Mouse (Mus musculus): Measurements from ENCODE around the gene Chdh. TPM values are rescaled to one million over a fixed set of nuclear protein-coding genes. Genes with fewer than 3 reads are reported as not detected.

The Chdh gene
- polyA plus RNA-seq, 1 experiment = not detected

DNA sequence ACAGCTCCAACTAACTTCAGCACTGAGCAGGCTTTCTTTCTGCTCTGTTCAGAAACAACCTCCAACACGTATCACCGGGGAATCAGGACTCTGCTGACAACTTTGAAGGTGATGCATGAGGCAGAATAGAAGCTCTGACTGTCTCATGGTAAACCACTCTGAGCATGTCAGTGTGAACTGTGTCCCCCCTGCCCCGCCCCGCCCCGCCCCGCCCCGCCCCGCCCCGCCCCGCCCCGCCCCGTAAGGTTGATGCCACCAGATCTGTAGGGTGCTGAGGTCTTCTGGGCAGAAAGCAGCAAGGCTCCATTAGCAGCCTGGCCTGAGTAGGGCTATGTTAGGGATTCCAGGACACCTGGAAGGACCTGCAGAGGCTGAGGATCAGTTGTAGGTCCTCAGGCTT lies 57.9 kb downstream of the Chdh start:
- TF ChIP-seq TAL1 (IDR thresholded peaks at IDR 0.05; ENCODE audit: low read length) = no peak
- no peak for TF ChIP-seq GATA1 (IDR thresholded peaks at IDR 0.05; ENCODE audit: low read length)
- no peak overlapping the region for H3K4me3 ChIP-seq (replicated peaks)
- peaks cover 52% of the 10 kb centered on the region for H3K4me1 ChIP-seq (ENCODE audit: control insufficient read depth)
- H3K36me3 ChIP-seq (ENCODE audit: control insufficient read depth) = no peaks in the 10 kb centered on the region
- H3K27me3 ChIP-seq (ENCODE audit: control insufficient read depth) = no peaks in the 10 kb centered on the region
- no peaks in the 10 kb centered on the region for H3K9me3 ChIP-seq (ENCODE audit: control insufficient read depth, low read length)

- H3K36me3 ChIP-seq (ENCODE audit: control insufficient read depth) = no peaks in the 10 kb centered on the region
Measured at GRCm38 (mm10) chr14:30068566-30068965, 59.7 kb downstream of the Chdh start.

GRCm38 (mm10) chr14:30075268-30075887 lies 66.6 kb downstream of the Chdh start:
- Histone ChIP-seq H3K9me3 (ENCODE audit: control insufficient read depth, low read length) (no peaks in the 10 kb centered on the region), H3K36me3 (ENCODE audit: control insufficient read depth) (no peaks in the 10 kb centered on the region), H3K27me3 (ENCODE audit: control insufficient read depth) (no peaks in the 10 kb centered on the region), H3K4me3 (replicated peaks) (no peak overlapping the region), H3K4me1 (ENCODE audit: control insufficient read depth) (no peaks in the 10 kb centered on the region)
- TF ChIP-seq TAL1 (IDR thresholded peaks at IDR 0.05; ENCODE audit: low read length) = no peak
- no peak for TF ChIP-seq GATA1 (IDR thresholded peaks at IDR 0.05; ENCODE audit: low read length)

More at GRCm38 (mm10) chr14:30068566-30068965, 59.7 kb downstream of the Chdh start:
- Histone ChIP-seq H3K4me3 (replicated peaks) (no peak overlapping the region), H3K27me3 (ENCODE audit: control insufficient read depth) (no peaks in the 10 kb centered on the region), H3K4me1 (ENCODE audit: control insufficient read depth) (peaks cover 39% of the 10 kb centered on the region), H3K9me3 (ENCODE audit: control insufficient read depth, low read length) (no peaks in the 10 kb centered on the region)
- TF ChIP-seq GATA1 (IDR thresholded peaks at IDR 0.05; ENCODE audit: low read length) (no peak), TAL1 (IDR thresholded peaks at IDR 0.05; ENCODE audit: low read length) (no peak)

- TF ChIP-seq TAL1 (IDR thresholded peaks at IDR 0.05; ENCODE audit: low read length) (no peak), GATA1 (IDR thresholded peaks at IDR 0.05; ENCODE audit: low read length) (no peak)
- Histone ChIP-seq H3K36me3 (ENCODE audit: control insufficient read depth) (no peaks in the 10 kb centered on the region), H3K4me3 (replicated peaks) (no peak overlapping the region)
Measured at GRCm38 (mm10) chr14:30078115-30078808, 69.4 kb downstream of the Chdh start.

DNA sequence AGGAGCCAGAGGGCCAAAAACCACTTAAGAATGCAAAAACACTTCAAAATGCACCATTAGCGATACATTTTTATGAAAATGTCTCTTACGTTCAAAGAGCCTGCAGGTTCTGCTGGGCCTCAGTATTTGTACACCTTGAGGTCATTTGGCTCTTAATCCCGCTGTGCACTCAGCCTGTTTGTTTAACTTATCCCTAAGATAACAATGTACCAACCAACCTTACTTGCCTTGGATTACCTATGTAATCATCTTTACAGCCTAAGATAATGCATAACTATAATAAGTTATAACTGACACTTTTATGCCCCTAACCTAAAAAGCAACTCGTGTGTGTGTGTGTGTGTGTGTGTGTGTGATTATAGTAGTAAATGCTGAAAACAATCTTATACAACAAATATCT lies 70.9 kb downstream of the Chdh start:
- no peak for TF ChIP-seq GATA1 (IDR thresholded peaks at IDR 0.05; ENCODE audit: low read length)
- TF ChIP-seq TAL1 (IDR thresholded peaks at IDR 0.05; ENCODE audit: low read length) = no peak
- H3K4me3 ChIP-seq (replicated peaks) = no peak overlapping the region
- H3K4me1 ChIP-seq (ENCODE audit: control insufficient read depth) = no peaks in the 10 kb centered on the region
- H3K36me3 ChIP-seq (ENCODE audit: control insufficient read depth) = no peaks in the 10 kb centered on the region
- H3K9me3 ChIP-seq (ENCODE audit: control insufficient read depth, low read length) = peaks cover 3% of the 10 kb centered on the region; the same call in 1 of the 2 replicates
- H3K27me3 ChIP-seq (ENCODE audit: control insufficient read depth) = no peaks in the 10 kb centered on the region

More at GRCm38 (mm10) chr14:30078115-30078808, 69.4 kb downstream of the Chdh start:
- Histone ChIP-seq H3K4me1 (ENCODE audit: control insufficient read depth) (no peaks in the 10 kb centered on the region), H3K9me3 (ENCODE audit: control insufficient read depth, low read length) (peaks cover 3% of the 10 kb centered on the region; the same call in 1 of the 2 replicates), H3K27me3 (ENCODE audit: control insufficient read depth) (no peaks in the 10 kb centered on the region)

Other genes with a start within 250 kb of the Chdh start
- 2.3 and 2.4 TPM in 2 replicates for gene Selenok, start 40.7 kb upstream of the Chdh start, polyA plus RNA-seq (2012)
- 2.2 and 2.5 TPM in 2 replicates for gene Actr8, start 30.7 kb upstream of the Chdh start, polyA plus RNA-seq (2012)
- gene Il17rb, start 127 bp upstream of the Chdh start, polyA plus RNA-seq (2012) = not detected in 2 replicates

Data from erythroblast, embryonic 14.5 days (primary cell).